Mouse (Mus musculus) E14TG2a.4 (cell line): ENCODE measurements at regions not wholly inside any gene's neighbourhood (a gene's known extent, or its start where the extent isn't known, plus 50 kb on each side); places are given as distances from the start of the nearest gene placed in this dataset.

Experiments
- H3K27me3 ChIP-seq: 2 replicates; pipeline ENCODE4 v1.6.1; 2014; ENCODE audit warnings: low read length, control low read depth; ENCODE audit not compliant: insufficient read depth
- H3K36me3 ChIP-seq: 2 replicates; pipeline ENCODE4 v1.6.1; 2014; ENCODE audit warnings: low read length, control low read depth; ENCODE audit not compliant: insufficient read depth
- H3K4me1 ChIP-seq: replicated peaks from 2 replicates; pipeline ENCODE4 v1.6.1; 2014; ENCODE audit warnings: low read depth, low read length, control low read depth
- H3K4me3 ChIP-seq: replicated peaks from 2 replicates; pipeline ENCODE4 v1.5.1; 2014; ENCODE audit warnings: mild to moderate bottlenecking, low read length
- H3K9me3 ChIP-seq: 2 replicates; pipeline ENCODE4 v1.6.1; 2014; ENCODE audit warnings: low read length, control low read depth
- CTCF ChIP-seq: conservative IDR thresholded peaks from 2 replicates; pipeline ENCODE4 v1.5.1; 2014; ENCODE audit warnings: low read length
- NANOG ChIP-seq: IDR thresholded peaks from 2 replicates; pipeline ENCODE4 v1.6.1; 2014; ENCODE audit warnings: borderline replicate concordance, low read length, mixed read lengths
- POU5F1 ChIP-seq: IDR thresholded peaks from 2 replicates; pipeline ENCODE4 v1.6.1; 2014; ENCODE audit warnings: low read length, borderline replicate concordance

GRCm38 (mm10) chr17:87189670-87190069 is 76.1 kb downstream of the Mcfd2 start:
- H3K27me3 ChIP-seq, result peaks cover 16% of the 10 kb centered on the region
- no peak overlapping the region for H3K4me3 ChIP-seq
- H3K36me3 ChIP-seq, result no peaks in the 10 kb centered on the region
- peaks cover 6% of the 10 kb centered on the region for H3K9me3 ChIP-seq
- peaks cover 33% of the 10 kb centered on the region for H3K4me1 ChIP-seq
- TF ChIP-seq POU5F1 (no peak), CTCF (no peak), NANOG (no peak)
